Comparison of ENCODE assay signal across 9 mouse cellular contexts in genomic region chr13:63260753-63261631, GRCm38 (mm10).
DNase-seq lines count a peak whose midpoint lies in the region; ATAC-seq lines count a peak whose summit lies in the region.
"Had no signal": no experiment of that assay in that cellular context is flagged by ENCODE, and none has a peak within 500 bp of the region (broad histone marks: within the 10 kb centered on the region; RNA-seq: fewer than 3 reads in every experiment).

No protein-coding gene starts in this region.

- H3K4me3 ChIP-seq in kidney, embryonic 15.5 days (replicated peaks), result no peak overlapping the region
- H3K4me3 ChIP-seq: liver, embryonic 15.5 days had no signal

- no peaks in the 10 kb centered on the region for H3K27me3 ChIP-seq in kidney, embryonic 15.5 days
- H3K27me3 ChIP-seq: liver, embryonic 15.5 days had no signal

- no peak overlapping the region for H3K4me2 ChIP-seq in kidney, embryonic 15.5 days
- H3K4me2 ChIP-seq: liver, embryonic 15.5 days had no signal

- no peak for DNase-seq in kidney, postnatal 10 days
- peak; percentile 74 to 78 for DNase-seq in thymus, postnatal 36 days
- DNase-seq in left cerebral cortex, postnatal 25 days (ENCODE audit: low spot score in 2 of 2), result no peak
- DNase-seq in frontal cortex, postnatal 14 days (ENCODE audit: low spot score in 2 of 2), result no peak

- intact Hi-C loops in left cerebral cortex, postnatal 25 days (cut with DNase I), result no loop called here

- peaks cover 70% of the 10 kb centered on the region for H3K4me1 ChIP-seq in kidney, embryonic 15.5 days

- WGBS in kidney, embryonic 15.5 days, result 51% methylated on average over 18 of the region's 18 CpGs

- H3K9ac ChIP-seq in kidney, embryonic 15.5 days, result no peak overlapping the region
- H3K9ac ChIP-seq: liver, embryonic 15.5 days had no signal

- H3K27ac ChIP-seq in kidney, embryonic 15.5 days, result peak overlapping the region; percentile 77
- H3K27ac ChIP-seq: liver, embryonic 15.5 days had no signal

- H3K36me3 ChIP-seq in kidney, embryonic 15.5 days, result peaks cover 30% of the 10 kb centered on the region

- H3K9me3 ChIP-seq in kidney, embryonic 15.5 days (replicated peaks), result no peaks in the 10 kb centered on the region
- H3K9me3 ChIP-seq: liver, embryonic 15.5 days had no signal

- no peak; the same call in 1 of the 2 replicates for ATAC-seq in kidney, embryonic 15.5 days (replicated peaks; ENCODE audit: low FRiP score)
- peak; percentile 26 for ATAC-seq in common myeloid progenitor, adult 5-6 weeks (replicated peaks; ENCODE audit: low read depth, poor library complexity, severe bottlenecking)
- ATAC-seq in hematopoietic stem cell, adult 5-6 weeks (replicated peaks in 1 of 2; ENCODE audit: insufficient read depth in 1 of 2, low FRiP score in 2 of 2, low TSS enrichment in 1 of 2, low read depth in 1 of 2, poor library complexity in 2 of 2, severe bottlenecking in 2 of 2), result peak; percentile 39 to 40
- peak; percentile 15; the same call in 1 of the 2 replicates for ATAC-seq in megakaryocyte progenitor cell, adult 5-6 weeks (replicated peaks; ENCODE audit: poor library complexity)

Comparison
In these comparisons a context has a peak if more than half of its experiments do, and no peak if none do; other contexts are left out.
1. DNase-seq: peak in thymus, postnatal 36 days (2 of 2); none in kidney, postnatal 10 days (single experiment), left cerebral cortex, postnatal 25 days (0 of 2) and frontal cortex, postnatal 14 days (0 of 2).